Mouse (Mus musculus): Measurements from ENCODE around the gene Pald1.

Pald1 gene

DNA sequence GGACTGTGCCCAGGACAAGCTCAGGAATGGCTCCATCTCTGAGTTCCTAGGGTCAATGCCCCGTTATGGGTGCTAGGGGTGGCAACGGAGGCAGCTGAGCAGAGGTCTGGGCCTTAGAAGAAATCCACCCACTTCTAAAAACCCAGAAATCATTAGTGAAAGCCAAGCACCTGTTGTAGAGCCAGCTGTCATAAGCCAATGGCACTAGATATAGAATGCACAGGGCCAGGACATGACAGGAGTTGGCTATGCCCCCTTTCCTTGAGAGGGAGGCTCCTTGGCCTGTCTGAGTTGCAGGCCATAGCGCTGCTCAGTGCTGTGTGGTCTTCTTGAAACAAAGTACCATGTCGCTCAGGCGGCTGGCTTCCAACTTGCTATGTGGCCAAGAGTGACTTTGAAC is 17.1 kb upstream of the Pald1 start:
- DNase-seq = no peak

DNA sequence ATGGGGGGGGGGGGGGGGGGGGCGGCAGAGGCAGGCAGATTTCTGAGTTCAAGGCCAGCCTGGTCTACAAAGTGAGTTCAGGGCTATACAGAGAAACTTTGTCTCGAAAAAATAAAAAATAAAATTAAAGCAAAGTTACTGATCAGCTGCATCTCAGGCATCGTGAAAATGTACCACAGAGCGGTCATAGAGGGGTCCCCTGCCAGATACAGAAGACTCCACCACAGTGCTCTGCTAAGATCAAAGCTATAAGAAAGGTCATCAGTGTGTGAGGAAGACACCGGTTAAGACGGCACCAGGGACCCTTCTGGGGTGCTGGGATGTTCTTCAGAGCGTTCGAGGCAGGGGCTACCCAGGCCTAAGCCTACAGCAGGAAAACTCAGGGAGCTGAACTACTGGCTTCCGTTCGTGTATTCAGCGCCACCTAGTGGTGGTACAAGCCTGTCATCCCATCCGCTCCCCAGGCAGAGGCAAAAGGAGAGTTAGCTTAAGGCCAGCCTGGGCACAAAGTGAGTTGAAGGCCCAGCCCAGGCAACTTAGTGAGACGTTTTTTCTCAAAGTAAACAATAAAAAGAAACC is 15.9 kb upstream of the Pald1 start:
- peak; percentile 43 for DNase-seq

GRCm38 (mm10) chr10:61398125-61398524 is 14.8 kb upstream of the Pald1 start:
- no peak for DNase-seq

DNA sequence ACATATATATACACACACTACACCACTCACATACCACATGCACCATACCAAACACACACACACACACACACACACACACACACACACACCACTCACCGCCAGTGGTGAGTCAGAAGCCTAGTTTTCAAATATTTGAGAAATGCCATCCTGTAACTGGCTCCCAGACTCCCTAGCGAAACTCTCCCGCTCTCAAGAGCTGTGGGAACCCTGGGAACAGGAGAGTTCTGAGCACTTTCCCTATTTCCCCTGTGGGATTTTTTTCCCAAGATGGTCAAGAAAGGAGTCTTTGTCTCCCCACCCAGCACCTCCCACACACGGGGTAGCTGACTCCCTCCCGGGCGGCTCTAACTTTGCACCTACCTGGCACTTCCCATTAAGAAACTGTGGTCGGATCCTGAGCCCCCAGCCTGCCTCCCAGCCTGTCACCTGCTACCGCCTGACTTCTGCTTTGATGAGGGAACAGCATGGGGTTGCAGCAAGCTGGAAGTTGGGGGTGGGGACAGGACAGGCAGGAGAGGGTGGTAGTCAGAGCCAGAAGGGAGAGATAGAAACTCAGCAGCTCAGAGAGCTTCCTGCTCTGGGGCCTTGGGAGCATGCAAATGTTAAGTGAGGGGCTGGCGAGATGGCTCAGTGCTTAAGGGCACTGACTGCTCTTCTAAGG is 11.3 kb upstream of the Pald1 start:
- no peak for DNase-seq

- DNase-seq = no peak
Observed at GRCm38 (mm10) chr10:61392584-61392983, 9.3 kb upstream of the Pald1 start.

DNA sequence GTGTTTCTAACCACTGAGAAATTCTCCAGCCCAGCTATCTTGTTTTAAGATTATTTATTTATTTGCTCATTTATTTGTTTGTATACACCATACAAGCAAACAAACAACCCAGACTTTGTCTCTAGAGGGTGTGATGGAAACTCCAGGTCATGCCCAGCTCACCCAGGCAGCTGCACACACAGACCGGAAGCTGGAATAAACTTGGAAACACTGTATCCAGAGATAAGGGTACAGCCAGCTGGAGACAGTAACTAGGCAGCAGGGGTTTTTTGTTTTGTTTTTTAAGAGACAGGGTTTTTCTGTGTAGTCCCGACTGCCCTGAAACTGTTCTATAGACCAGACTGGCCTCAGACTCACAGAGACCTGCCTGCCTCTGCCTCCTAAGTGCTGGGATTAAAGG is 6.8 kb upstream of the Pald1 start:
- DNase-seq = no peak

DNA sequence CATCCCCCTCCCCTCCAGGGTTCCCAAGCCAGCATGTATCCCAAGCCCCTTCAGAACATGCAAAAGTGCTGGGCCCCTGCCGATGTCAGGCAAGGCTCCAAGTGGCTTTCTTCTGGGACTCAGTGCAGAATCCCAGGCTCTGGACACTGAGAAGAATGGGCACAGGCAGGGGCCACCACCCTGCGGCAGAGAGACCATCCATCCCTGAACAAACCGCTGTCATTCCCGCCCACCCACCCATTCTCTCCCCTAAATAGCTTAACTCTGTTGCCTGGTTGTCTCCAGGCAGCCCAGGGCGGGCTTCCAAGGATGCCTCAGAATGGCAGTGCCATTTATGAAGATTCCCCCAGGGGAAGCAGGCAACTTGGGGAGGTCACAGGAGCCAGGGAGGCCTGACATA is 5.7 kb upstream of the Pald1 start:
- no peak for DNase-seq

GRCm38 (mm10) chr10:61386284-61386683 is 3.0 kb upstream of the Pald1 start:
- no peak for DNase-seq

DNA sequence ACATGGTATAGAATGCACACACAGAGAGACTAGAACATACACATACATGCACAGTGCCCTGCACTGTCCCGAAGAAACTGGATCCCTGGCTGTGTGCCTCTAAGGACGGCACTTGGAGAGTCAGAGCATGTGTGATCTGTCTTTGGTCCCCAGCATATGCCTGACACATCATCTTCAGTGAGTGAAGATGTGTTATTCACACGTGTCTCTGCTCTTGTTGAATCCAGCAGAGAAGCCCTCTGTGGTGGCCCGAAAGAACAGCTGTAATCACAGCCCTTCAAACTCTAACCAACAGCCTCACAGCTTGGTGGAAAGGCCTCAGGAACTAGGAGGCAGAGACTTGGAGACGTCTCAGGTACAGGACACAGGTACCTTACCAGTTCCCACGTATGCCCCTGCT is 1.8 kb upstream of the Pald1 start:
- DNase-seq = no peak

DNA sequence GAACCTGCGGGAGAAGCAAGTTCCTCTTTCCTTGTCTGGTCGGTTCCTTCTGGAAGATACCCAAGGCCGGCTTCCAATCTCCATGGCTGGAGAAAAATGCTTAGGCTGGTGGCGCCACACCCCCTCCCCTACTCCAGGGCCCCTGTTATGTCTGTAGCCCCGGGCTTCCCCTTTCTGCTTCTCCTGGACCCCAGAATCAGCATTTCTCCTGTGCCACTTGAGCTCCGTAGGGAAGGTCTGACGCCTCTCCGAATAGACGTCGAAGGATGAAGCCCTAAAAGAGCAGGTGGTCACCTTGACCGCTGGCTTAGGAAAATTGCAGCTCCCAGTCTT is 351 bp upstream of the Pald1 start:
- DNase-seq = no peak

DNA sequence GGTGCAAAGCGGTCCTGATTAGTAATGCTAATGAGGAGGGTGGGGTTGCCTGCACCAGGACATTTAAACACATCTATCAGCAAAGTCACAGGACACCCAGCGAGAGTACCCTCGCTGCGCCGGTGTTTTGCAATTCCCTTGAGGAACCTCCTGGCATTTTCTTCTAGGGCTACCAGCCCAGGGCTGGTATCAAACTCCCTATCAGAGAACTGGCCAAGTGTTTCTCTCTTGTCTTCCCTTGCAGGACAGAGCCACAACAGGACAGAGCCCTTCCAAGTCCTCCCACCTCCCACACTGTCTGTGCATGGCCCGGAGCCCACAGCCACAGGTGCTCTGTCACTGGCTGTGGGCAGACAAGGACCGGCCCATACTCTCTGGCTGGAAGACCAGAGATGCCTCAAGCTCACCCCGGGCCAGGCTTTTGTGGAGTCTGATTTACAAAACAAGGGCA is 1.0 kb downstream of the Pald1 start:
- DNase-seq = no peak

DNA sequence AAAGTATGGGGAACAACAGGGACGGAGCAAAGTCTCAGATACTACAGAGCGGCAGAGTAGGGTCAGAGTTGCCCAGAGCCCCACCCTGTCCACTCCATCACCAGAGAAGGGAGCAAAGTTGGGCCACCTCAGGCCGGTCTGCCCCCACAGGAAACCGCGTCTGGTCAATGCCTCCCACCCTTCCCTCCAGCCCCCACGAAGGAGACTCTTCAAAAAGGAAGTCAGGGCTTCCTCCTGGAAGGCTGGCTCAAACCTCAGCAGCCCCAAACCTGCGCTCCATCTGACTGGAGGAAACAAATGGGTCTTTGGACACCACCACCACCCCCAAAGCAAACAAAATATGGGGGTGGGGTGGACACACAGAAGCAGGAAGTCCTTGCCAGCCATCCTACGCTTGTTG is 1.5 kb downstream of the Pald1 start:
- no peak for DNase-seq

DNA sequence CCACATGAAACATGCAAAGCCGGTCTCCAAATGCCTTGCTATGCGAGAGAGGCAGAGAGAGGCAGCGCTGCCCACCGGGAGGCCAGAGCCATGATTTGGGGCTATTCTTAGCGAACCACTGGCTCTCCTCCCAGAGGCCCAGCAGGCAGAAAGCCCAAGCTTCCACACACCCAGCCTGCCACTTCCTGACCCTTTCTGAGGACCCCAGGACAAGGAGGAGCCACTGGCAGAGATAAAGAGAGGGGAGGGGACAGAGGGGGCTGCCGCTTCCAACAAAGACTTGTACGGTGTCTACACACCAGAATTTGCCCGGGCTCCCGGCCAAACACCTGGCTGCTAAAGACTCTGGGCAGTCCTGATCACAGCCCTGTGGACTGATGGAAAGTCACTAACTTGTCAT is 3.1 kb downstream of the Pald1 start:
- DNase-seq = no peak

DNA sequence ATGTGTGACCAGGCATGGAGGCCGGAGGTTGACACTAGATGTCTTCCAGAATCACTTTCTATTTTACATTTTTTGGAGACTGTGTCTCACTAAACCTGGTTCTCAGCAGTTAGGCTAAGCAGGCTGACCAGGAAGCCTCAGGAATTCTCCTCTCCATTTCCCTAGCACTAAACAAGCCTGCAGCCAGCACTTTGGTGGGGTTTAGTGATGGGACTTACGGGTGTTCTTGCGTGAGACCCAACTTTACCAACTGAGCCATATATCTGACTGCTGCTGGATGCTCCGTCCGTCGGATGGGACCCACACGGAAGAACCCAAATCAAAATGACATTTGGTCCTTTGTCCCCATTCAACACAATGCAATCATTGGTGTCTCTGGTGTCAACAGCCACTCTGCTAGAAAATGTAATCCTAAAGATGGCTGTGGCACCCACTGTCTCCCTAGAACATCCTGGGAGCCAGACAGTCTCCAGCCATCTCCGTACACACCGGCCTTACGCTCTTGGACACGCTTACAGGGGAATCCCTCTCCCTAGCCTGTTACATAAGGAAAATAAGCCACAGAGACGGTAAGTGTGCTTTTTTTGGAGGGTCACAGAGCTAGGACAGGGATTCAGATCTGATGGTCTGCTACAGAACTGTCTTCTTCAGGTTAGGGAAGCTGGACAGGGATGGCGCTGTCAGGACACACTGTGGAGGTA is 3.8 kb downstream of the Pald1 start:
- DNase-seq = no peak

- DNase-seq = no peak
Observed at GRCm38 (mm10) chr10:61378698-61379097, 4.6 kb downstream of the Pald1 start.

DNA sequence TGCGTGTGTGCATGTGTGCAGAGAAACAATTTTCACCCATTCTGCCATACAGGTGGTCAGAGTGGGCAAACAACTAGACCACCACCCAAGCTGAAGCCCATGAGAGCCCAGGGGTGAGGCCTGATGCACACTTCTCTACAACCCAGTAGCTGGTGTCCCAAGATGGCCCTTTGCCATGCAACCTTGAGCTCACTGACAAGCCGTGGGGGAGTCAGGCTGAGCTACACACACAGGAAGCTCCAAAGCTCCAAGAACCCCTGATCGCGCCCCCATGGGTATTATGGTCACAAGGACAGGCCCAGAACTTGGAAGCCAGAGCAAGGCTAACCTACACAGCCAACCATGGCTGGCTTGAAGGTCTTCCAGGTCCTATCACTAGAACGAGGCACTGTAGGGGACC is 5.3 kb downstream of the Pald1 start:
- DNase-seq = no peak

DNA sequence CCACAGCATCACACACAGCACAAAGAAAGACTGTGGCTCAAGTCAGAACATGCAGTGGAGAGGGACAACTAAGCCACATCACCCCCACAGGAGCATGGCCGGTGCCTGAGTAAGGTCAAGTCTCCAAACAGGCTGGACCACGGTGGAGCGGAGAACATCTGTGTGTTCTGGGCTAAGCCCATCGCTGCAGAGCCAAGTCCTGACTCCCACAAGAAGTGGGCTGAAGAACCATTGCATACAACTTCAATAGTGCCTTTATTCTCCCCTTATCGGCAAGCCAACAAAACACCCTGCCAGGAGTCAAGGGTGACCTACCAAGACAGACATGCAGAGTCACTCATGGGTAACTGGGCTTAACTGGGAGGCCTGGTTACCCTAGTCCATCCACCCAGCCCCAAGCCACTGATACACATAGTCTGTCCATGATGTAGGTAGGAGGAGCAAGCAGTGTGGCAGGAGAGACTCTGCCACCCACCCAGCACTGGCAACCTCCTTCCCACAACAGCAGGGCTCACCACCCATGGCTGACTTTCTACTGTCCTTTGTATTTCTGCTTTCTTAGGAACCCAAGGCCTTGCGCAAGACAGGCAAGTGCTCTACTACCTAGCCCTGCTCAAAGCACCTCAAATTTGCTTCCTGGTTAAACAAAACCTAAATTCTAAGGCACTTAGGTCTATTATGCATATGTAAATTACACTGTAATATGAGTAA is 8.4 kb downstream of the Pald1 start:
- DNase-seq = no peak

DNA sequence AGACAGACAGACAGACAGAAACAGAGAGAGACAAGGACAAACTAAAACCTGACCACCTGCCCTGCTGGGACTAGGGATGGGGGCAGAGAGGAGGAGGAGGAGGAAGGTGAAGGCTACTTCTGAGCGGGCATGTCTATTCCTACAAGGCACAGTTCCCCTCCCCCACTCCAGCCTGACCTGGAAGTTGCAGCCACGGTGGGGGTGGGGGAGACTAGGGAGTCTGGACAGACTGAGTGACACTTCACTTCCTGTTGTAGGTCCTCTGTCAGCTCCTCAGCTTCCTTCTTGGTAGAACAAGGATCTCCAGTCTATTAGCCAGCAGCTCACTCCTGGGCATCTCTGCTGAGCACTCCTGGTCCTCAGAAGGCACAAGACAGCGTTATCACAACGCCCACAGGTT is 9.3 kb downstream of the Pald1 start:
- DNase-seq = no peak

- DNase-seq = peak; percentile 85
Observed at GRCm38 (mm10) chr10:61372585-61372923, 10.8 kb downstream of the Pald1 start.

- DNase-seq = no peak
Observed at GRCm38 (mm10) chr10:61371884-61372584, 11.3 kb downstream of the Pald1 start.

DNA sequence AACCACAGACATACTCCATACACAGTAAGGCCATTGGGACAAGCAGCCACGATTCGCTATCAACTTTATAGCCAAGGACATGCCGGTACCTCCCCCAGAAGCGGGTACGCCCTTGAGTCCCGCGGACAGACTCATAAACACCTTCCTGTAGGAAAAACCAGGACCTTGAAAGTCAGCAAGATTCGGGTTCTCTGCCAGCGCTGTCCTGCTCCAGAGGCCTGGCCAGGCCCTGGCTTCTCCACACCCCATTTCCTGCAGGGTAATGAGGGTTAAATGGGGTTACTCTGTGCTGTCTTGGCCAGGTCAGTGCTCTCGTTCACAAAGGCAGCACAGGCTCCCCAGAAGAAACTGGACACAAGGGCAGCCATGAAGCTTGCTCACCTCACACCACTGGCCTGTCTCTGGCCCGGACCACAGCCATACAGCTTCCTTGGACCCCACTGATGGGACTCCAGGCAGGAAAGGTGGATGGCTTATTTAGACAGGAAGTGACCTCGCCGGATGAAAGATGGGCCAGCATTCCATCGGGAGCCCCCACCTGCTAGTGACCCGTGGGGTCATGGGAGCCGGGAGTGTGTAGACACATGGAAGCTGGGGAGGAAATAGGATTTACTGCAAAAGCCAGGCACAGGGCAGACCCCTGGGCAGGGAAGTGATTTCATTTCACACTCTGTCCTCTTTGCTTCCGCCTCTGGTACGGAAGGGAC is 12.9 kb downstream of the Pald1 start:
- no peak for DNase-seq

DNA sequence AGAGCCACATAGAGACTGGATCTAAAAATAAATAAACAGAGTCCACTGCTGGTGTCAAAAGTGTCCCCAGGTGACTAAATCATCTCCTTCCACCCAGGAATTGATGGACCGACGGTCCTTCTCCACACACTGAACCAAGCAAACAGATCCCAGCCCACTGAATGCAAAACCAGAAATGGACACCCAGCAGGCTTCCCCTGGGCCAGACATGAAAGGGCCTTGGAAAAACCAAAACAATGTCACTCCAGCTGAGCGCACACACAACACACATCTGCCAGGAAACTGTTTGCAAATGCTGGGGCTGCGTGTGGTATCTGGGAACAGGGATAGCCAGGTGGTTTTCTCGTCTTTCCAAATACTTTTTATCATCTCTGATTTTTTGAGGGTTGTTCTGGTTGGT is 13.6 kb downstream of the Pald1 start:
- DNase-seq = no peak

GRCm38 (mm10) chr10:61365902-61366301 is 17.4 kb downstream of the Pald1 start:
- DNase-seq = no peak

Measured in cerebellum, adult 9-11 months (tissue).